ENCODE assay signal across 9 mouse cellular contexts in genomic region chr7:25786974-25787373, GRCm38 (mm10). TPM values are rescaled to one million over a fixed set of nuclear protein-coding genes. Genes with fewer than 3 reads are reported as not detected.
DNase-seq lines count a peak whose midpoint lies in the region; ATAC-seq and TF ChIP-seq lines count a peak whose summit lies in the region.
"Had no signal": no experiment of that assay in that cellular context is flagged by ENCODE, and none has a peak within 500 bp of the region (broad histone marks: within the 10 kb centered on the region; RNA-seq: fewer than 3 reads in every experiment).

No protein-coding gene starts in this region.

- H3K4me1 ChIP-seq in heart, embryonic 14.5 days (ENCODE audit: control insufficient read depth in 2 of 2, insufficient read depth in 2 of 2, low read length in 2 of 2), result peaks cover 25 to 38% of the 10 kb centered on the region in 2 experiments
- peaks cover 27% of the 10 kb centered on the region for H3K4me1 ChIP-seq in midbrain, embryonic 13.5 days (replicated peaks)
- peaks cover 13% of the 10 kb centered on the region for H3K4me1 ChIP-seq in midbrain, embryonic 14.5 days (ENCODE audit: control insufficient read depth, insufficient read depth, low read length)
- 0 out of 2 replicates have a peak, but pooled peaks cover 6% of the 10 kb centered on the region for H3K4me1 ChIP-seq in intestine, postnatal 0 days (replicated peaks; ENCODE audit: control insufficient read depth, insufficient read depth, low read length)
- H3K4me1 ChIP-seq in stomach, embryonic 15.5 days, result peaks cover 27% of the 10 kb centered on the region

- ATAC-seq in heart, embryonic 14.5 days (ENCODE audit: insufficient number of reproducible peaks, insufficient read depth, low FRiP score, low read depth), result no peak
- ATAC-seq in midbrain, embryonic 13.5 days, result no peak
- ATAC-seq in midbrain, embryonic 14.5 days (ENCODE audit: low FRiP score, low TSS enrichment), result no peak
- ATAC-seq in intestine, postnatal 0 days, result no peak
- ATAC-seq in stomach, embryonic 15.5 days (ENCODE audit: insufficient read depth, low FRiP score, low read depth), result no peak
- ATAC-seq in frontal cortex, adult (ENCODE audit: low TSS enrichment), result no peak
- ATAC-seq in erythroid progenitor cell, adult 5-6 weeks (replicated peaks; ENCODE audit: low FRiP score, poor library complexity, severe bottlenecking), result no peak

- H3K9me3 ChIP-seq in heart, embryonic 14.5 days (ENCODE audit: control insufficient read depth, low read length), result no peaks in the 10 kb centered on the region
- H3K9me3 ChIP-seq in midbrain, embryonic 13.5 days, result no peaks in the 10 kb centered on the region
- no peaks in the 10 kb centered on the region for H3K9me3 ChIP-seq in midbrain, embryonic 14.5 days (ENCODE audit: control insufficient read depth, low read length)
- no peaks in the 10 kb centered on the region for H3K9me3 ChIP-seq in intestine, postnatal 0 days (ENCODE audit: control insufficient read depth)
- no peaks in the 10 kb centered on the region for H3K9me3 ChIP-seq in stomach, embryonic 15.5 days

- 0 out of 2 replicates have a peak overlapping the region, but pooled peaks have one; percentile 76 for H3K9ac ChIP-seq in heart, embryonic 14.5 days (ENCODE audit: low read length)
- no peak overlapping the region for H3K9ac ChIP-seq in midbrain, embryonic 13.5 days (replicated peaks)
- no peak overlapping the region for H3K9ac ChIP-seq in midbrain, embryonic 14.5 days (replicated peaks; ENCODE audit: low read length)
- H3K9ac ChIP-seq in intestine, postnatal 0 days (ENCODE audit: low read depth, low read length), result 0 out of 2 replicates have a peak overlapping the region, but pooled peaks have one; percentile 26
- H3K9ac ChIP-seq in stomach, embryonic 15.5 days, result no peak overlapping the region

- peak overlapping the region in 1 of 2 experiments; percentile 21; a peak in 1 of 4 replicates for H3K27ac ChIP-seq in heart, embryonic 14.5 days (replicated peaks in 1 of 2; ENCODE audit: control insufficient read depth in 1 of 2, insufficient read depth in 1 of 2, low read depth in 2 of 2, low read length in 2 of 2)
- no peak overlapping the region for H3K27ac ChIP-seq in midbrain, embryonic 13.5 days
- no peak overlapping the region for H3K27ac ChIP-seq in midbrain, embryonic 14.5 days (replicated peaks; ENCODE audit: low read depth, low read length)
- no peak overlapping the region; the same call in 1 of the 2 replicates for H3K27ac ChIP-seq in intestine, postnatal 0 days (ENCODE audit: low read depth, low read length)
- H3K27ac ChIP-seq in stomach, embryonic 15.5 days, result no peak overlapping the region
- H3K27ac ChIP-seq: left cerebral cortex, adult 2 months had no signal

- H3K27me3 ChIP-seq in heart, embryonic 14.5 days (ENCODE audit: control insufficient read depth, insufficient read depth, low read length), result no peaks in the 10 kb centered on the region
- H3K27me3 ChIP-seq in midbrain, embryonic 13.5 days, result no peaks in the 10 kb centered on the region
- no peaks in the 10 kb centered on the region for H3K27me3 ChIP-seq in midbrain, embryonic 14.5 days (ENCODE audit: control insufficient read depth, insufficient read depth, low read length)
- H3K27me3 ChIP-seq in intestine, postnatal 0 days (replicated peaks; ENCODE audit: control insufficient read depth, insufficient read depth, low read length), result no peaks in the 10 kb centered on the region
- no peaks in the 10 kb centered on the region for H3K27me3 ChIP-seq in stomach, embryonic 15.5 days (replicated peaks)

- H3K4me2 ChIP-seq in heart, embryonic 14.5 days (ENCODE audit: low read length), result peak overlapping the region; percentile 93
- H3K4me2 ChIP-seq in midbrain, embryonic 13.5 days (replicated peaks), result peak overlapping the region; percentile 72
- H3K4me2 ChIP-seq in midbrain, embryonic 14.5 days (ENCODE audit: low read length), result no peak overlapping the region
- H3K4me2 ChIP-seq in intestine, postnatal 0 days (replicated peaks; ENCODE audit: low read depth), result peak overlapping the region; percentile 89
- H3K4me2 ChIP-seq in stomach, embryonic 15.5 days, result peak overlapping the region; percentile 83

- H3K36me3 ChIP-seq in heart, embryonic 14.5 days (ENCODE audit: control insufficient read depth, insufficient read depth, low read length), result no peaks in the 10 kb centered on the region
- no peaks in the 10 kb centered on the region for H3K36me3 ChIP-seq in midbrain, embryonic 13.5 days
- no peaks in the 10 kb centered on the region for H3K36me3 ChIP-seq in midbrain, embryonic 14.5 days (ENCODE audit: control insufficient read depth, insufficient read depth, low read length)
- no peaks in the 10 kb centered on the region for H3K36me3 ChIP-seq in intestine, postnatal 0 days (ENCODE audit: control insufficient read depth, insufficient read depth)
- H3K36me3 ChIP-seq in stomach, embryonic 15.5 days, result no peaks in the 10 kb centered on the region

- no peak for TF ChIP-seq CTCF in intestine, postnatal 0 days (IDR thresholded peaks at IDR 0.05; ENCODE audit: low read depth)

- no peak for DNase-seq in heart, adult 8-10 months (ENCODE audit: low spot score)
- DNase-seq in midbrain, embryonic 14.5 days, result no peak

- WGBS in heart, embryonic 14.5 days, result 25% methylated on average over 4 of the region's 4 CpGs
- 73% methylated on average over 4 of the region's 4 CpGs for whole genome bisulfite sequencing in midbrain, embryonic 13.5 days
- 84% methylated on average over 4 of the region's 4 CpGs for WGBS in midbrain, embryonic 14.5 days
- 70% methylated on average over 4 of the region's 4 CpGs for WGBS in intestine, postnatal 0 days
- WGBS in stomach, embryonic 15.5 days, result 71% methylated on average over 4 of the region's 4 CpGs

- peak overlapping the region in 1 of 2 experiments; percentile 61; a peak in 3 of 4 replicates for H3K4me3 ChIP-seq in heart, embryonic 14.5 days (ENCODE audit: control insufficient read depth in 1 of 2, insufficient read depth in 1 of 2, low read depth in 1 of 2, low read length in 2 of 2)
- H3K4me3 ChIP-seq in midbrain, embryonic 13.5 days (replicated peaks), result peak overlapping the region; percentile 44; the same call in 1 of the 2 replicates
- H3K4me3 ChIP-seq in midbrain, embryonic 14.5 days (replicated peaks; ENCODE audit: low read depth, low read length), result no peak overlapping the region
- peak overlapping the region; percentile 58; the same call in 1 of the 2 replicates for H3K4me3 ChIP-seq in intestine, postnatal 0 days (ENCODE audit: low read depth, low read length)
- H3K4me3 ChIP-seq in stomach, embryonic 15.5 days (replicated peaks), result peak overlapping the region; percentile 66
- H3K4me3 ChIP-seq: left cerebral cortex, adult 2 months had no signal

RNA-seq across cellular contexts. Expression of gene Axl, which starts 1.5 kb away (rescaled TPM):
- polyA plus RNA-seq in heart, embryonic 14.5 days (2014; fragmentation: Nextera tagmentation; extraction: Ambion mirVana), result 38.9 and 42.1 TPM in 2 replicates
- total RNA-seq in heart, adult 8-10 months (2022), result 10 to 100 TPM; 50.2 to 70.9 (median 65.9) TPM
- 17.5 and 18.9 TPM in 2 replicates for polyA plus RNA-seq in midbrain, embryonic 13.5 days (2015; fragmentation: Nextera tagmentation; extraction: Ambion mirVana)
- 9.3 and 20.2 TPM in 2 replicates for polyA plus RNA-seq in midbrain, embryonic 14.5 days (2014; fragmentation: Nextera tagmentation; extraction: Ambion mirVana)
- 52.1 and 58.8 TPM in 2 replicates for polyA plus RNA-seq in intestine, postnatal 0 days (2015; fragmentation: Nextera tagmentation; extraction: Ambion mirVana)
- polyA plus RNA-seq in stomach, embryonic 15.5 days (2015; fragmentation: Nextera tagmentation; extraction: Ambion mirVana), result 83.7 and 88.6 TPM in 2 replicates
- 51.9 and 61.6 TPM in 2 replicates for total RNA-seq in erythroid progenitor cell, adult 5-6 weeks (2015; ENCODE audit: low replicate concordance)
- 27.2 and 58.7 TPM in 2 replicates for total RNA-seq in erythroid progenitor cell, adult 5-6 weeks (2017; ENCODE audit: low replicate concordance)

RNA-seq across cellular contexts. Expression of gene Cyp2s1, which starts 29.7 kb away (rescaled TPM):
- 3.0 and 3.1 TPM in 2 replicates for polyA plus RNA-seq in heart, embryonic 14.5 days (2014; fragmentation: Nextera tagmentation; extraction: Ambion mirVana)
- total RNA-seq in heart, adult 8-10 months (2022), result 10 to 100 TPM in 1 of 4 experiments, 1 to 10 TPM in 3; 4.1 to 11.5 (median 5.2) TPM
- polyA plus RNA-seq in midbrain, embryonic 13.5 days (2015; fragmentation: Nextera tagmentation; extraction: Ambion mirVana), result 0.84 and 1.0 TPM in 2 replicates
- 1.4 and 2.1 TPM in 2 replicates for polyA plus RNA-seq in midbrain, embryonic 14.5 days (2014; fragmentation: Nextera tagmentation; extraction: Ambion mirVana)
- 9.7 and 11.6 TPM in 2 replicates for polyA plus RNA-seq in intestine, postnatal 0 days (2015; fragmentation: Nextera tagmentation; extraction: Ambion mirVana)
- polyA plus RNA-seq in stomach, embryonic 15.5 days (2015; fragmentation: Nextera tagmentation; extraction: Ambion mirVana), result 35.3 and 35.6 TPM in 2 replicates
- total RNA-seq in erythroid progenitor cell, adult 5-6 weeks (2015; ENCODE audit: low replicate concordance), result not detected in 2 replicates
- not detected in 2 replicates for total RNA-seq in erythroid progenitor cell, adult 5-6 weeks (2017; ENCODE audit: low replicate concordance)

RNA-seq across cellular contexts. Expression of gene Hnrnpul1, which starts 32.4 kb away (rescaled TPM):
- polyA plus RNA-seq in heart, embryonic 14.5 days (2014; fragmentation: Nextera tagmentation; extraction: Ambion mirVana), result 47.2 and 50.9 TPM in 2 replicates
- 10 to 100 TPM; 65.8 to 82.6 (median 71.5) TPM for total RNA-seq in heart, adult 8-10 months (2022)
- polyA plus RNA-seq in midbrain, embryonic 13.5 days (2015; fragmentation: Nextera tagmentation; extraction: Ambion mirVana), result 53.5 and 56.2 TPM in 2 replicates
- 52.1 and 61.6 TPM in 2 replicates for polyA plus RNA-seq in midbrain, embryonic 14.5 days (2014; fragmentation: Nextera tagmentation; extraction: Ambion mirVana)
- polyA plus RNA-seq in intestine, postnatal 0 days (2015; fragmentation: Nextera tagmentation; extraction: Ambion mirVana), result 32.1 TPM in 2 replicates
- 49.0 and 54.2 TPM in 2 replicates for polyA plus RNA-seq in stomach, embryonic 15.5 days (2015; fragmentation: Nextera tagmentation; extraction: Ambion mirVana)
- total RNA-seq in erythroid progenitor cell, adult 5-6 weeks (2015; ENCODE audit: low replicate concordance), result 186 and 195 TPM in 2 replicates
- total RNA-seq in erythroid progenitor cell, adult 5-6 weeks (2017; ENCODE audit: low replicate concordance), result 179 and 256 TPM in 2 replicates

Comparison
In these comparisons a context has a peak if more than half of its experiments do, and no peak if none do; other contexts are left out.
1. H3K9ac ChIP-seq: peak in heart, embryonic 14.5 days (single experiment) and intestine, postnatal 0 days (single experiment); none in midbrain, embryonic 13.5 days (single experiment), midbrain, embryonic 14.5 days (single experiment) and stomach, embryonic 15.5 days (single experiment).